Mouse (Mus musculus) CH12.LX (cell line): Measurements from ENCODE around the gene Ilf3.

ENCODE experiments used
- BHLHE40 ChIP-seq: IDR thresholded peaks from 2 replicates; pipeline ENCODE4 v1.6.1; 2011; ENCODE audit warnings: mild to moderate bottlenecking, low read depth, low read length, improper control_type of control experiment
- CTCF ChIP-seq, 2 experiments: IDR thresholded peaks in 1 of 2; conservative IDR thresholded peaks in 1 of 2; 2 replicates each; pipeline ENCODE4 v1.5.1; 2011 to 2012; ENCODE audit warnings: low read depth in 2 of 2, low read length in 2 of 2, improper control_type of control experiment in 1 of 2, inconsistent platforms in 1 of 2, mild to moderate bottlenecking in 1 of 2, moderate library complexity in 1 of 2
- EP300 ChIP-seq: IDR thresholded peaks from 2 replicates; pipeline ENCODE4 v1.6.1; 2011; ENCODE audit warnings: low read length, improper control_type of control experiment
- GABPA ChIP-seq: IDR thresholded peaks from 2 replicates; pipeline ENCODE4 v1.6.1; 2012; ENCODE audit warnings: low read depth, low read length, improper control_type of control experiment, inconsistent platforms; ENCODE audit not compliant: insufficient replicate concordance
- POLR2A ChIP-seq: IDR thresholded peaks from 2 replicates; pipeline ENCODE4 v1.6.1; 2011; ENCODE audit warnings: low read depth, mild to moderate bottlenecking, improper control_type of control experiment, low read length
- RAD21 ChIP-seq: IDR thresholded peaks from 2 replicates; pipeline ENCODE4 v1.6.1; 2011; ENCODE audit warnings: low read depth, mild to moderate bottlenecking, low read length, improper control_type of control experiment, moderate library complexity
- SMC3 ChIP-seq: IDR thresholded peaks from 2 replicates; pipeline ENCODE4 v1.6.1; 2011; ENCODE audit warnings: low read depth, low read length, improper control_type of control experiment
- TCF12 ChIP-seq: IDR thresholded peaks from 2 replicates; pipeline ENCODE4 v1.6.1; 2014; ENCODE audit warnings: low read depth, mild to moderate bottlenecking, inconsistent platforms, low read length, improper control_type of control experiment
- UBTF ChIP-seq: IDR thresholded peaks from 2 replicates; pipeline ENCODE4 v1.6.1; 2012; ENCODE audit warnings: low read depth, mild to moderate bottlenecking, inconsistent platforms, low read length, improper control_type of control experiment, moderate library complexity
- USF2 ChIP-seq: conservative IDR thresholded peaks from 2 replicates; pipeline ENCODE4 v1.6.1; 2011; ENCODE audit warnings: low read depth, low read length, improper control_type of control experiment
- ZC3H11A ChIP-seq: IDR thresholded peaks from 2 replicates; pipeline ENCODE4 v1.6.1; 2012; ENCODE audit warnings: low read depth, mild to moderate bottlenecking, inconsistent platforms, low read length, improper control_type of control experiment
- ZNF384 ChIP-seq: IDR thresholded peaks from 2 replicates; pipeline ENCODE4 v1.6.1; 2012; ENCODE audit warnings: low read depth, low read length, improper control_type of control experiment, inconsistent platforms

- TF ChIP-seq USF2 (no peak), CTCF (conservative IDR thresholded peaks at IDR 0.05 in 1 of 2, IDR thresholded peaks at IDR 0.05 in 1 of 2; ENCODE audit: low read depth in 2 of 2, low read length in 2 of 2) (no peak), GABPA (no peak), EP300 (no peak), SMC3 (no peak), POLR2A (no peak), TCF12 (no peak), RAD21 (no peak), ZC3H11A (no peak), BHLHE40 (no peak), ZNF384 (no peak), UBTF (no peak)
These were observed 27.3 kb upstream of the Ilf3 start for GRCm38 (mm10) chr9:21340411-21340810.
